Mouse (Mus musculus) limb, embryonic 14.5 days (tissue): ENCODE data around the gene Mecom. TPM values are rescaled to one million over a fixed set of nuclear protein-coding genes. Genes with fewer than 3 reads are reported as not detected.
"Not testable (repeated sequence)": the region's sequence is repeated elsewhere in the genome, so short reads cannot be mapped to it uniquely, and the experiment has no call there.

Experiments
- ATAC-seq: fragments of 200-750 bp; cut with Nextera tagmentation; 2 replicates; pipeline ENCODE4 v1.8.0; 2017; ENCODE audit warnings: low read depth, moderate number of reproducible peaks, moderate TSS enrichment; ENCODE audit not compliant: low FRiP score
- DNase-seq: peaks from one replicate; pipeline ENCODE4 v3.0.0-alpha.2; 2015; ENCODE audit warnings: low spot score
- H3K27ac ChIP-seq: fragments of 300-500 bp; sonication (generic); replicated peaks from 2 replicates; pipeline ENCODE4 v1.5.1; 2014; ENCODE audit warnings: low read depth, mild to moderate bottlenecking, low read length, moderate library complexity, mixed read lengths
- H3K27me3 ChIP-seq: fragments of 300-500 bp; sonication (generic); 2 replicates; pipeline ENCODE4 v1.6.1; 2014; ENCODE audit warnings: low read length, mixed read lengths; ENCODE audit not compliant: control insufficient read depth, insufficient read depth
- H3K36me3 ChIP-seq: fragments of 300-500 bp; sonication (generic); 2 replicates; pipeline ENCODE4 v1.6.1; 2014; ENCODE audit warnings: mild to moderate bottlenecking, low read length, moderate library complexity, mixed read lengths; ENCODE audit not compliant: control insufficient read depth, insufficient read depth
- H3K4me1 ChIP-seq: fragments of 300-500 bp; sonication (generic); 2 replicates; pipeline ENCODE4 v1.6.1; 2014; ENCODE audit warnings: antibody characterized with exemption, low read length, mixed read lengths; ENCODE audit not compliant: control insufficient read depth, insufficient read depth
- H3K4me2 ChIP-seq: fragments of 300-500 bp; sonication (generic); replicated peaks from 2 replicates; pipeline ENCODE4 v1.6.1; 2014; ENCODE audit warnings: low read depth, mild to moderate bottlenecking, low read length, moderate library complexity; ENCODE audit not compliant: severe bottlenecking
- H3K4me3 ChIP-seq: fragments of 300-500 bp; sonication (generic); replicated peaks from 2 replicates; pipeline ENCODE4 v1.5.1; 2014; ENCODE audit warnings: low read length
- H3K9ac ChIP-seq: fragments of 300-500 bp; sonication (generic); 2 replicates; pipeline ENCODE4 v1.6.1; 2014; ENCODE audit warnings: mild to moderate bottlenecking, low read depth, low read length, moderate library complexity; ENCODE audit not compliant: severe bottlenecking
- H3K9me3 ChIP-seq: fragments of 300-500 bp; sonication (generic); 2 replicates; pipeline ENCODE4 v1.6.1; 2016; ENCODE audit warnings: low read length; ENCODE audit not compliant: control insufficient read depth
- POLR2A ChIP-seq: fragments of 200-500 bp; IDR thresholded peaks from 2 replicates; pipeline ENCODE4 v1.8.0; 2012; ENCODE audit warnings: inconsistent platforms, mild to moderate bottlenecking, moderate library complexity, borderline replicate concordance; ENCODE audit not compliant: insufficient read depth, insufficient read length; ENCODE audit errors: extremely low read depth
- WGBS: fragments of 180-500 bp; shearing (Covaris S2); extraction: QIAGEN DNeasy Blood & Tissue Kit; methylation state at CpG from one replicate; pipeline ENCODE4 v1.1.7; 2014; 5-methylcytosine and 5-hydroxymethylcytosine counted together
- polyA plus RNA-seq, 2 experiments: library from polyadenylated mRNA; depleted of rRNA in 1 of 2; stranded (reverse) in 1 of 2; unstranded in 1 of 2; fragments of >200 nt; fragmentation: Nextera tagmentation in 1 of 2; extraction: Ambion mirVana in 1 of 2; gene quantifications; 2 replicates each; pipeline versions ENCODE4 v1.2.1 to v1.2.3; 2012 to 2014

Gene Mecom
- polyA plus RNA-seq, 2 experiments = 35.8 to 42.2 TPM

DNA sequence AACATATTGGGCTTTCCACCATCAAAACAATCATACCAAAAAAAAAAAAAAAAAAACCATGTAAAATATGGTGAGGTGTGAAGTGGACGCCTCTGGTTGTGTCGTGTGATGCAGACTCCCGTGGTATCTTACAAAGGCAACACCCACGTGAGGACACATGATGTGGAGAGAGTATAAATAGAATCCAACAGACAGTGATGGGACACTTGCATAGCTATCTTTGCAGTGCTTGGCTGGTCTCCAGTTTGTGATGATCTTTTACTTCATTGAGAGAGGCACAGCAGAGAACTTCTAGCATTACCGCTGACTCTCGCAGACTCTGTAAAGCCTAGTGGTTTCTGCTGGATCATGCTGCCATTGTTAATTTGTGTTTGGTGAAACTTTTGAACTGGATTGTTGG lies 41.1 kb upstream of the Mecom start:
- 82% methylated on average over 6 of the region's 6 CpGs for WGBS
- peaks cover 3% of the 10 kb centered on the region; the same call in 1 of the 2 replicates for H3K4me1 ChIP-seq
- H3K4me2 ChIP-seq = no peak overlapping the region
- no peak overlapping the region for H3K4me3 ChIP-seq
- no peaks in the 10 kb centered on the region for H3K27me3 ChIP-seq
- ATAC-seq (no peak), DNase-seq (no peak)
- no peak overlapping the region for H3K9ac ChIP-seq
- H3K27ac ChIP-seq = no peak overlapping the region
- H3K36me3 ChIP-seq = no peaks in the 10 kb centered on the region
- no peak for TF ChIP-seq POLR2A
- no peaks in the 10 kb centered on the region for H3K9me3 ChIP-seq

DNA sequence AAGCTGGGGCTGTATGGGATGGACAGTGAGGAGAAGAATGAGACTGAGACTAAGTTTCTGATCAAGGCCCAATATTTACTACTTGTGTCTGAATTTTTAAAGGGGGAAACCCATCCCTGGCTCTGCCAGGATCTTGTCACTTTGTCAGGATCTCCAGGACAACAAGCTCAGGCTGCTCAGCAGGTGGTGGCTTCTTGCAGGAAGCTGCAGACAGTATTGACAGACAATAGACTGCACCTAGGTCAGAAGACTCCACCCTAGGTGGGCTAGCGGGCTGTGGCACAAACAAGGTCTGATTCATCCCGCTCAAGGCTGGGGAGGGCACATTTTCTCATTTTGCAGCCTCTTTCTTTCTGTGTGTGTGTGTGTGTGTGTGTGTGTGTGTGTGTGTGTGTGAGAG lies 25.7 kb upstream of the Mecom start:
- DNase-seq (no peak), ATAC-seq (no peak)
- no peak overlapping the region for H3K9ac ChIP-seq
- TF ChIP-seq POLR2A = no peak
- 17% methylated on average over 2 of the region's 2 CpGs for WGBS
- H3K36me3 ChIP-seq = no peaks in the 10 kb centered on the region
- H3K9me3 ChIP-seq = no peaks in the 10 kb centered on the region
- no peak overlapping the region for H3K4me3 ChIP-seq
- no peak overlapping the region for H3K4me2 ChIP-seq
- no peaks in the 10 kb centered on the region for H3K27me3 ChIP-seq
- no peaks in the 10 kb centered on the region for H3K4me1 ChIP-seq
- no peak overlapping the region for H3K27ac ChIP-seq

DNA sequence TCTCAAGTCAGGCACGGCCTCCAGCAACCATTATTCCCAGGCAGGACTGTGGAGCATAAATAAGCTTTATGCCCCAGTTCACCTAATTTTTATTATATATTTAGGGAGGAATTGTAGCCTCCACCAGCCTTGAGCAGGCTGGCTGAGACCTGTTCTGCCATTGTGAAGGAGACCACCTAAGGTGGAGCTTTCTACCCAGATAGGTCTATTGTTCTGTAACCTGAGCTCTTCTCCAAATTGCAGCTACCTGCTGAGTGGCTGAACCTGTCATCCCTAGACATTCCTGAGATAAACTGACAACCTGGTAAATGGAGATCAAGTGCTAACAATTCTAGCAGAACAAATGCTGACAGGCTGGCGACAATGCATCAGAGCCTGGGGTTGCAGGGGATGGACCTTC lies 18.5 kb upstream of the Mecom start:
- not testable (repeated sequence) for H3K4me1 ChIP-seq, H3K27ac ChIP-seq, H3K4me2 ChIP-seq, DNase-seq, ATAC-seq, H3K9ac ChIP-seq, H3K36me3 ChIP-seq, H3K4me3 ChIP-seq, H3K9me3 ChIP-seq, H3K27me3 ChIP-seq
- 56% methylated on average over 1 of the region's 2 CpGs for WGBS

DNA sequence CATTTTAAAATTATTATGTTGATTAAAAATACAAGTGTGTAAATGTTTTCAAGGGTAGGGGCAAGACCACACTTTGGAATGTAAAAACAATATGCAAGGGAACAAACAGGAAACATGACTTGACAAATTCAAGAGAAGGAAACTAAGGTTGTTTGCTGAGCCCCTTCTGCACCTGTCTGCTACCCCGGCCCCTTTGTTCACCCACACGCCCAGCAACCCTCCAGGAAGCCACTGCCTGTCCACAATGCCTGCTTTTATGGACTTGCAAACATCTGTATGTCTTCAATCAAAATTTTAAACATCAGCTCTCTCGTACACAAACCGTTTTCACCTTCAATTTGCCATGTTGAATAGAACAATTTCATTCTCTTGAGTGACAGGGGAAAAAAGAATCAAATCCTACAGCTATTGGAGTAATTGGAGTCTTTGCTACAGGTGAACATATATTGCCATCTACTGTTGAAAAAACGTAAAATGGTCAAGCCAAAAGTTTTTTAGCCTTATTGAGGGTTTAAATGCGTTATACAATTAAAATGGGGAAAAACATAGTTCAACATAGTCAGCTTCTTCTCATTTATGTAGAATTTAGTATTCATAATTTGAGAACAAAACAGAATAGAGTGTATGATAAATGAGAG lies 13.0 kb upstream of the Mecom start:
- Histone ChIP-seq H3K4me3 (no peak overlapping the region), H3K4me1 (no peaks in the 10 kb centered on the region), H3K4me2 (no peak overlapping the region), H3K9me3 (no peaks in the 10 kb centered on the region), H3K9ac (no peak overlapping the region), H3K36me3 (no peaks in the 10 kb centered on the region), H3K27ac (no peak overlapping the region), H3K27me3 (no peaks in the 10 kb centered on the region)
- no peak for TF ChIP-seq POLR2A
- WGBS = 47% methylated on average over 6 of the region's 6 CpGs
- DNase-seq (peak; percentile 59), ATAC-seq (no peak)

DNA sequence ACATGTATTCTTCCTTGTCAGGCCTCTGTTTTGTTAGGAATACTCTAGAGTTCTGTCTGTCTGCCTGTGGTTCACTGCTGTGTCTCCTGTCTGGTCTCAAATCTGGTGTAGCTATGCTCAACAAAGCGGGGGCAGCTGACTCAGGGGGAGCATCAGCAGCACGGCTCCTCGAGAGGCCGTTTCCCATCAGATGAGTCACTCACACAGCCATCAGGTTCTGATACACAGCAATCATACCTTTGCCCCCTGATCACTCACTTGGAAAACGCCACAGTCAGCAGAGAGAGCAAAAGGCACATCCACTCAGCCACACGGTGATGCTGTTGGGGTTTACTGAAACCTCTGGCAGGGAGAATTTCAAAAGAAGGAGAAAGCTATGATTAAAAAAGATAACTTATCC lies 5.9 kb upstream of the Mecom start:
- no peaks in the 10 kb centered on the region for H3K27me3 ChIP-seq
- H3K27ac ChIP-seq = no peak overlapping the region
- no peak for TF ChIP-seq POLR2A
- WGBS = 79% methylated on average over 6 of the region's 6 CpGs
- no peaks in the 10 kb centered on the region for H3K9me3 ChIP-seq
- H3K9ac ChIP-seq = no peak overlapping the region
- no peaks in the 10 kb centered on the region for H3K4me1 ChIP-seq
- H3K4me2 ChIP-seq = no peak overlapping the region
- ATAC-seq (no peak), DNase-seq (no peak)
- H3K4me3 ChIP-seq = no peak overlapping the region
- no peaks in the 10 kb centered on the region for H3K36me3 ChIP-seq

DNA sequence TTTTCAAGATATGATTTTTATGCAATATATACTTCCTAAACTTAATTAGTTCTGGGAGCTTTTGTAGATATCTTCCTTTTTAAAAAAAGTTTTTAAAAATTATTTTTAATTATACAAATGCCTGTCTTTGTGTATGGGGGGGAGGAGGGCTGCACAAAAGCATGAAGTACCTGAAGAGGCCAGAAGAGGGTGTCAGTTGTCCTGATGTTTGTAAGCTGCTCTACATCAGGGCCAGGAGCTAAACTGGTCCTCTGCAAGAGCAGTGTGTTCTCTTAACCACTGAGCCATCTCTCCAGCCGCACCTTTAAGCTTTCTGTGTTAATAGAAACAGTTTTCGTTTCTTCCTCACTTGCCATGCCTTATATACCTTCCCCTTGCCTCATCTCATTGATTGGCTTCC lies 2.4 kb upstream of the Mecom start:
- no peak for TF ChIP-seq POLR2A
- 74% methylated on average over 2 of the region's 2 CpGs for WGBS
- Histone ChIP-seq H3K9ac (no peak overlapping the region), H3K4me3 (no peak overlapping the region), H3K4me1 (peaks cover 6% of the 10 kb centered on the region; the same call in 1 of the 2 replicates), H3K27me3 (no peaks in the 10 kb centered on the region), H3K36me3 (no peaks in the 10 kb centered on the region), H3K27ac (no peak overlapping the region), H3K9me3 (no peaks in the 10 kb centered on the region), H3K4me2 (no peak overlapping the region)
- DNase-seq = no peak
- no peak for ATAC-seq
